Mouse (Mus musculus): ENCODE measurements around the gene St13.

- no peak for TF ChIP-seq CTCF (IDR thresholded peaks at IDR 0.05; ENCODE audit: extremely low read depth, insufficient read length, insufficient replicate concordance, low read depth, low read length)
- no peak for TF ChIP-seq POLR2A (IDR thresholded peaks at IDR 0.05; ENCODE audit: low read depth, low read length)
These were observed 85.9 kb downstream of the St13 start for GRCm38 (mm10) chr15:81313928-81314327.
